Mouse (Mus musculus): Measurements from ENCODE around the gene Nkain1. TPM values are rescaled to one million over a fixed set of nuclear protein-coding genes. Genes with fewer than 3 reads are reported as not detected.
A peak's percentile ranks its signal among the peaks of the same experiment; 100 is the strongest.

Nkain1 gene
- polyA plus RNA-seq, 1 experiment from 2014 or later = 0.18 TPM

DNA sequence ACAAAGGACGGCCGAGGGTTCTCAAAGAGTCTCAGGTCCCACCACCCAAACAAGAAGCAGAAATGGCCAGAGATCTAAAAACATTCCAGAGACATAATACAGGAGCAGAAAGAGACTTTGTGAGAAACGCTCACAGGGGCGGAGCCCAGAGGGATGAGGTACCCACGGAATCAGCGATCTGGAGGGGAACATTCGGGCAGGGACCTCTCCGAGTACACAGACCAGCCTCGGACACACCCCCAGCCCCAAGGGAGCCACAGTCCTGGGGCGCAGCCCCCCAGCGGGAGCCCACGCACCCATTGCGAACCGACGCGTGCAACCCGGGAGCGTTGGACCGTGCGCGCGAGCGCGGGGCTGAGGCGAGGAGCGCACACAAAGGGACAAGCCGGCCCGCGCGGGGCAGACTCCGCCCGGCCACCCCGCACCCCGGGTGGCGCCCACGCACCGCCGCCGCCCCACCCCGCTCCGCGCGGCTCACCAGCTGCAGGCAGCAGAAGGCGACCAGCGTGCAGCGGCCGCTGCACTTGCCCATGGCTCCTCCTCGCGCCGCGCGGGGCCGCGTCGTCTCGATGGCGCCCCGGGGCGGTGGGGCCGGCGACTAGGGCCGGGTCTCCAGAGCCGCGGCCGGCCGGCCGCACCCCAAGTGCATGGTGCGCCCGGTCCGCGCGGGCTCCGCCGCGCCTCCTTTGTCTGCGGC lies 474 bp downstream of the Nkain1 start:
- WGBS = under 1% methylated on average over 43 of the region's 76 CpGs
- no peaks in the 10 kb centered on the region for H3K36me3 ChIP-seq (ENCODE audit: control insufficient read depth, insufficient read depth, low read length)
- ATAC-seq (ENCODE audit: low FRiP score, low TSS enrichment) (peak; percentile 30), DNase-seq (ENCODE audit: low spot score) (peak; percentile 36)
- TF ChIP-seq EP300 (optimal IDR thresholded peaks at IDR 0.05) = no peak
- TF ChIP-seq CTCF (IDR thresholded peaks at IDR 0.05; ENCODE audit: low read depth) = no peak
- H3K9ac ChIP-seq (ENCODE audit: low read length) = peak overlapping the region; percentile 56
- H3K27me3 ChIP-seq (ENCODE audit: control insufficient read depth, insufficient read depth, low read length) = no peaks in the 10 kb centered on the region
- peak overlapping the region; percentile 99 for H3K4me2 ChIP-seq (replicated peaks; ENCODE audit: low read depth)
- no peak overlapping the region for H3K27ac ChIP-seq (replicated peaks)
- no peaks in the 10 kb centered on the region for H3K9me3 ChIP-seq (ENCODE audit: control insufficient read depth, low read length)
- no peaks in the 10 kb centered on the region for H3K4me1 ChIP-seq (replicated peaks; ENCODE audit: control insufficient read depth, insufficient read depth)
- H3K4me3 ChIP-seq (ENCODE audit: low read depth, low read length) = peak overlapping the region; percentile 56

DNA sequence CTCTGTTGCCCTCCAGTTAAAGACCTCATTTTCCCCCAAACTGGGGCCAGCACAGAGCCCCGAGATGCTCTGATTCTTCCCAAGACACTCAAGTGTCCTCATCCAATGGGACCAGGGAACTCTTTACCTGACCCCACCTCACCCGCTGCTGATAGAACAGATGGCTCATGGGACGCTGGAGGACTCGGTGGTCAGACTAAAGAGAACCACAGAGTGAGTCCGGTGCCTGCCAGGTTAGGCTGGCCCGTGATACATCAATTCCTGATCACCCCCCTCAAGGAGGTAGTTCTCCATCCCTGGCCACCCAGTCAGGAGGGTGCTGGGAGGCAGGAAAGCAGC lies 992 bp downstream of the Nkain1 start:
- 3% methylated on average over 6 of the region's 6 CpGs for WGBS
- Histone ChIP-seq H3K36me3 (ENCODE audit: control insufficient read depth, insufficient read depth, low read length) (no peaks in the 10 kb centered on the region), H3K9me3 (ENCODE audit: control insufficient read depth, low read length) (no peaks in the 10 kb centered on the region), H3K4me3 (ENCODE audit: low read depth, low read length) (peak overlapping the region; percentile 56), H3K4me1 (replicated peaks; ENCODE audit: control insufficient read depth, insufficient read depth) (no peaks in the 10 kb centered on the region), H3K27me3 (ENCODE audit: control insufficient read depth, insufficient read depth, low read length) (no peaks in the 10 kb centered on the region), H3K27ac (replicated peaks) (no peak overlapping the region), H3K9ac (ENCODE audit: low read length) (no peak overlapping the region), H3K4me2 (replicated peaks; ENCODE audit: low read depth) (peak overlapping the region; percentile 99)
- TF ChIP-seq EP300 (optimal IDR thresholded peaks at IDR 0.05) (no peak), CTCF (IDR thresholded peaks at IDR 0.05; ENCODE audit: low read depth) (no peak)
- no peak for ATAC-seq (ENCODE audit: low FRiP score, low TSS enrichment)
- no peak for DNase-seq (ENCODE audit: low spot score)

DNA sequence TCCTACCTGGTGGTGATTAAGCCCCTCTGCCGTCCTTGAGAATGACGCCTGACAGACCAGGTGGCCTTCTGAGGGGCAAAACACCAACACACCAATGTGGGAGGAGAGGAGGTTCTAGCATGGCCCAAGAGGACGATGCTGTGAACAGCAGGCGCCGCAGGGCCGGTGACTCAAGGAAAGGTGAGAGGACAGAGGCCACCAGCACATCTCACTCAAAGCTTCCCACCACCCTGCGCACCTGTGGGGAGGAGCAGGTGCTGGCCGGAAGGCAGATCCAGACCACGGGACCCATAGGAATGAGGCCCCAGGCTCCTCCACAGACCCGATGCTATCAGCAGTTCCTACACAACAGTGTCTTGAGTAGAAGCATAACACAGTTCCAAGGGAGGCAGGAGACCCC lies 1.4 kb downstream of the Nkain1 start:
- no peak for DNase-seq (ENCODE audit: low spot score)
- Histone ChIP-seq H3K27me3 (ENCODE audit: control insufficient read depth, insufficient read depth, low read length) (no peaks in the 10 kb centered on the region), H3K36me3 (ENCODE audit: control insufficient read depth, insufficient read depth, low read length) (no peaks in the 10 kb centered on the region), H3K4me2 (replicated peaks; ENCODE audit: low read depth) (no peak overlapping the region), H3K4me3 (ENCODE audit: low read depth, low read length) (no peak overlapping the region), H3K9me3 (ENCODE audit: control insufficient read depth, low read length) (no peaks in the 10 kb centered on the region), H3K27ac (replicated peaks) (no peak overlapping the region), H3K9ac (ENCODE audit: low read length) (no peak overlapping the region), H3K4me1 (replicated peaks; ENCODE audit: control insufficient read depth, insufficient read depth) (no peaks in the 10 kb centered on the region)
- TF ChIP-seq CTCF (IDR thresholded peaks at IDR 0.05; ENCODE audit: low read depth) (no peak), EP300 (optimal IDR thresholded peaks at IDR 0.05) (no peak)
- WGBS = 34% methylated on average over 10 of the region's 10 CpGs
- no peak for ATAC-seq (ENCODE audit: low FRiP score, low TSS enrichment)

DNA sequence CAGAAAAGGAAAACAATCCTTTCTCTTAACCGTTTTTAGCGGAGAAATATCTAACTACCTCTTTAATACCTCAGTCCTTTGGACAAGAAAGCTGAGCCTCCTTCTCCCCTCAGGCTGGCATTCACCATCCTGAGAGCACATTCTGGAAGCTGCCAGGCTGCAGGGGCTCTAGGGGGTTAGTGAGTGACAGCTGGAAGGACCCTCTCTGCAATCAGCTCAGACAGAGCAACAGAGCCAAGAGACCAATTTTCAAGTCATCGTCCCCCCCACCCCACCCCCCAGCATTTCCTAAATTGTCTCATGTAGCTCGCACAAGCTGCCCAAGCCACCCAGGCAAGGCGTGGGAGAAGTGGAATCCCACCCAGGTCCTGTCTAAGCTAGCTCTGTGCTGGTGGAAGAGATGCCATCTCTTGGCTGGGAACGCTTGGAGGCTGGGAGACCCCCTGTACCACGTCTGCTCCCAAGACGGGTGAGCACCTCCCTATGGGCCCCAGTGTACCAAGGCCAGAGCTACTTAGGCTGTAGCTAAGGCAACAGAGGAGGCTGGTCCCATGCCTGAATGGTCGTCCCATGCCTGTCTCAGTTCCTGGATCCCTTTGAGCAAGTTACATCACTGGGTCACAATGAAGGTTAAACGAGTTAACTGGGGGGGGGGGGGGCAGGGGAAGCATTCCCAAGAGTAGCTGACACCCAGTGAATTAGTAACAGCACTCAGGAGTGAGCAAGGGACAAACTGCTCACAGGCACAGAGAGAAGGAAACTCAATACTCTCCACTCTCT lies 2.8 kb downstream of the Nkain1 start:
- H3K27me3 ChIP-seq (ENCODE audit: control insufficient read depth, insufficient read depth, low read length) = no peaks in the 10 kb centered on the region
- DNase-seq (ENCODE audit: low spot score) (no peak), ATAC-seq (ENCODE audit: low FRiP score, low TSS enrichment) (no peak)
- H3K4me2 ChIP-seq (replicated peaks; ENCODE audit: low read depth) = no peak overlapping the region
- H3K36me3 ChIP-seq (ENCODE audit: control insufficient read depth, insufficient read depth, low read length) = no peaks in the 10 kb centered on the region
- H3K9ac ChIP-seq (ENCODE audit: low read length) = no peak overlapping the region
- H3K4me1 ChIP-seq (replicated peaks; ENCODE audit: control insufficient read depth, insufficient read depth) = no peaks in the 10 kb centered on the region
- WGBS = 67% methylated on average over 10 of the region's 10 CpGs
- no peaks in the 10 kb centered on the region for H3K9me3 ChIP-seq (ENCODE audit: control insufficient read depth, low read length)
- H3K4me3 ChIP-seq (ENCODE audit: low read depth, low read length) = no peak overlapping the region
- no peak overlapping the region for H3K27ac ChIP-seq (replicated peaks)
- TF ChIP-seq EP300 (optimal IDR thresholded peaks at IDR 0.05) (no peak), CTCF (IDR thresholded peaks at IDR 0.05; ENCODE audit: low read depth) (no peak)

DNA sequence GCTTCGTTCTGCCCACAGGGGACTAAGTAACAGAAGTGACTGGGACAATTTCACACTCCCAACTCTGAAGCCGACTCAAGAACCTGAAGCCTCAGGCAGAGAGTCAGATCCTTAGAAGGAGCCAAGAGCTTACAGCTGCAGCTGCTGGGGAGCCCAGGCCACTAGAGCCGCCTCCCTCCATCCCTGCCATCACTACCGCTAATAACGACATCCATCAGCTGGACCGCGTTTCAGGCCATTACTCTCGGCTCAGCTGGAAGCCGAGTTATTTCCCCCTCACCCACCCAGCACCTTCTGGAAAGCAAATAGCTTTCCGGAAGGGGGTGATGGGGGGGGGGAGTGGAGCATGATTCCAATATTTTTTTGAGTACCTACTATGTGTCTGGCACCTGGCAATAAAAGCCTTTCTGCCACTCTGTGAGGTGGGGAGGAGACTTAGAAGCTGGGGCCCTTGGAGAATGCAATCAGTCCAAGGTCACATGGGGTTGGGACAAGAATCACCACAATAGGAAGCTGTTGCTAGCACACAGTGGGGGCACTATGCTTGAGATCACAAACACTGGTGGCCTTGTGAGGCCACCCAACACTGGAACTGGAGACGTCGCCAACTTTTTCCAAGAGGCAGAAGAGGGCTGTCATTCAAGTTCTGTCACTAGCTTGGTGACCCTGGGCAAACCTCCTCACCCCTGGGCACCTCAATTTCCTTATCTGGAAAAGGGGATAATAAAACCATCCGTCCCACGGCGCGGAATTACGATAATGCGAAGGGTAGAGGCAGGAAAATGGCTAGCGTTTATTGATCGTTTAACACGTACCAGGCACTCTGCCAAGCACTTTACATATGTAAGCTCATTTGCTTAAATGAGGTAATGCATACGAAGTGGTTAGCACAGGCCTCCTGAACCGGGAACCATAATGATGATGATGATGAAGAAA lies 5.7 kb downstream of the Nkain1 start:
- DNase-seq (ENCODE audit: low spot score) = no peak
- no peak for ATAC-seq (ENCODE audit: low FRiP score, low TSS enrichment)
- Histone ChIP-seq H3K36me3 (ENCODE audit: control insufficient read depth, insufficient read depth, low read length) (no peaks in the 10 kb centered on the region), H3K27me3 (ENCODE audit: control insufficient read depth, insufficient read depth, low read length) (no peaks in the 10 kb centered on the region), H3K9ac (ENCODE audit: low read length) (no peak overlapping the region), H3K4me3 (ENCODE audit: low read depth, low read length) (no peak overlapping the region), H3K4me1 (replicated peaks; ENCODE audit: control insufficient read depth, insufficient read depth) (no peaks in the 10 kb centered on the region), H3K9me3 (ENCODE audit: control insufficient read depth, low read length) (no peaks in the 10 kb centered on the region), H3K27ac (replicated peaks) (no peak overlapping the region), H3K4me2 (replicated peaks; ENCODE audit: low read depth) (no peak overlapping the region)
- TF ChIP-seq CTCF (IDR thresholded peaks at IDR 0.05; ENCODE audit: low read depth) (no peak), EP300 (optimal IDR thresholded peaks at IDR 0.05) (no peak)
- WGBS = 64% methylated on average over 23 of the region's 23 CpGs
